Mouse (Mus musculus) right cerebral cortex, postnatal 25 days (tissue): ENCODE data around the gene Ccdc57.

Experiments
- DNase-seq: peaks from one replicate; pipeline ENCODE4 v3.0.0; 2022

Ccdc57 gene

GRCm38 (mm10) chr11:120951237-120951636 lies 18.6 kb upstream of the Ccdc57 start:
- DNase-seq: no peak

- DNase-seq: peak; percentile 70
These were observed 17.9 kb upstream of the Ccdc57 start for GRCm38 (mm10) chr11:120950281-120951202.

- DNase-seq: no peak
These were observed 17.2 kb upstream of the Ccdc57 start for GRCm38 (mm10) chr11:120949863-120950262.

GRCm38 (mm10) chr11:120948861-120949851 lies 16.5 kb upstream of the Ccdc57 start:
- DNase-seq: no peak

GRCm38 (mm10) chr11:120948328-120948727 lies 15.7 kb upstream of the Ccdc57 start, which contains the start of gene Slc16a3:
Gene Slc16a3 (plus strand): TSS chr11:120948480.
- DNase-seq: no peak

GRCm38 (mm10) chr11:120945926-120946325 lies 13.3 kb upstream of the Ccdc57 start:
- DNase-seq: no peak

GRCm38 (mm10) chr11:120945266-120945665 lies 12.6 kb upstream of the Ccdc57 start:
- no peak for DNase-seq

GRCm38 (mm10) chr11:120940959-120941358 lies 8.3 kb upstream of the Ccdc57 start:
- DNase-seq: no peak

GRCm38 (mm10) chr11:120939712-120940341 lies 7.2 kb upstream of the Ccdc57 start:
- DNase-seq: no peak

- DNase-seq: no peak
These were observed 6.1 kb upstream of the Ccdc57 start for GRCm38 (mm10) chr11:120938795-120939194.

GRCm38 (mm10) chr11:120937976-120938375 lies 5.3 kb upstream of the Ccdc57 start:
- no peak for DNase-seq

GRCm38 (mm10) chr11:120931479-120931878 lies 1.2 kb downstream of the Ccdc57 start:
- DNase-seq: no peak

- no peak for DNase-seq
These were observed 4.2 kb downstream of the Ccdc57 start for GRCm38 (mm10) chr11:120928468-120928867.

GRCm38 (mm10) chr11:120922528-120922927 lies 10.1 kb downstream of the Ccdc57 start:
- DNase-seq: no peak

GRCm38 (mm10) chr11:120917756-120918155 lies 14.9 kb downstream of the Ccdc57 start:
- DNase-seq: no peak

GRCm38 (mm10) chr11:120916477-120916876 lies 16.2 kb downstream of the Ccdc57 start:
- no peak for DNase-seq

- no peak for DNase-seq
These were observed 18.9 kb downstream of the Ccdc57 start for GRCm38 (mm10) chr11:120913796-120914195.

GRCm38 (mm10) chr11:120905430-120905873 lies 27.2 kb downstream of the Ccdc57 start:
- DNase-seq: peak; percentile 51

- no peak for DNase-seq
These were observed 28.1 kb downstream of the Ccdc57 start for GRCm38 (mm10) chr11:120904561-120904960.

GRCm38 (mm10) chr11:120903159-120903850 lies 29.4 kb downstream of the Ccdc57 start:
- DNase-seq: peak; percentile 12

- DNase-seq: no peak
These were observed 30.1 kb downstream of the Ccdc57 start for GRCm38 (mm10) chr11:120902487-120903142.
